Mouse (Mus musculus) right cerebral cortex, postnatal 36 days (tissue): ENCODE data around the gene Parp11.
"Not testable (repeated sequence)": the region's sequence is repeated elsewhere in the genome, so short reads cannot be mapped to it uniquely, and the experiment has no call there.

Source experiments
- DNase-seq, 2 experiments: peaks; one replicate each; pipeline ENCODE4 v3.0.0; 2022; ENCODE audit warnings: low spot score in 2 of 2, mixed read lengths in 1 of 2

The Parp11 gene

GRCm38 (mm10) chr6:127495876-127496275 is 49.2 kb downstream of the Parp11 start:
- DNase-seq: no peak

- DNase-seq: no peak
These were observed 50.4 kb downstream of the Parp11 start for GRCm38 (mm10) chr6:127496841-127497656.

- no peak for DNase-seq
These were observed 53.5 kb downstream of the Parp11 start for GRCm38 (mm10) chr6:127500119-127500518.

- no peak for DNase-seq
These were observed 54.2 kb downstream of the Parp11 start for GRCm38 (mm10) chr6:127500806-127501205.

- peak in 1 of 2 experiments; percentile 34 for DNase-seq
These were observed 55.9 kb downstream of the Parp11 start for GRCm38 (mm10) chr6:127502530-127502929.

- DNase-seq: not testable (repeated sequence)
These were observed 67.1 kb downstream of the Parp11 start for GRCm38 (mm10) chr6:127513776-127514175.

- no peak for DNase-seq
These were observed 74.5 kb downstream of the Parp11 start for GRCm38 (mm10) chr6:127521176-127521575.

GRCm38 (mm10) chr6:127522326-127522725 is 75.7 kb downstream of the Parp11 start:
- DNase-seq: no peak

- DNase-seq: no peak
These were observed 77.8 kb downstream of the Parp11 start for GRCm38 (mm10) chr6:127524442-127524841.

GRCm38 (mm10) chr6:127528625-127529024 is 82.0 kb downstream of the Parp11 start:
- no peak for DNase-seq

- no peak for DNase-seq
These were observed 82.8 kb downstream of the Parp11 start for GRCm38 (mm10) chr6:127529451-127529850.

- DNase-seq: no peak
These were observed 83.6 kb downstream of the Parp11 start for GRCm38 (mm10) chr6:127530206-127530605.

GRCm38 (mm10) chr6:127531412-127532205 is 85.0 kb downstream of the Parp11 start:
- DNase-seq: no peak

GRCm38 (mm10) chr6:127532304-127532703 is 85.7 kb downstream of the Parp11 start:
- DNase-seq: no peak

- DNase-seq: no peak
These were observed 87.1 kb downstream of the Parp11 start for GRCm38 (mm10) chr6:127533766-127534165.

- no peak for DNase-seq
These were observed 90.4 kb downstream of the Parp11 start for GRCm38 (mm10) chr6:127537035-127537434.

- no peak for DNase-seq
These were observed 91.5 kb downstream of the Parp11 start for GRCm38 (mm10) chr6:127538118-127538517.

GRCm38 (mm10) chr6:127539226-127539625 is 92.6 kb downstream of the Parp11 start:
- no peak for DNase-seq

GRCm38 (mm10) chr6:127539659-127540058 is 93.0 kb downstream of the Parp11 start:
- no peak for DNase-seq

- DNase-seq: no peak
These were observed 93.9 kb downstream of the Parp11 start for GRCm38 (mm10) chr6:127540517-127540916.

GRCm38 (mm10) chr6:127541617-127542374 is 95.2 kb downstream of the Parp11 start:
- DNase-seq: peak; percentile 22 to 65
